Mouse (Mus musculus): ENCODE data around the gene 1700018B08Rik. TPM values are rescaled to one million over a fixed set of nuclear protein-coding genes. Genes with fewer than 3 reads are reported as not detected.
A peak's percentile ranks its signal among the peaks of the same experiment; 100 is the strongest.

The 1700018B08Rik gene
- total RNA-seq, 2 experiments from 2014 or later: not detected

DNA sequence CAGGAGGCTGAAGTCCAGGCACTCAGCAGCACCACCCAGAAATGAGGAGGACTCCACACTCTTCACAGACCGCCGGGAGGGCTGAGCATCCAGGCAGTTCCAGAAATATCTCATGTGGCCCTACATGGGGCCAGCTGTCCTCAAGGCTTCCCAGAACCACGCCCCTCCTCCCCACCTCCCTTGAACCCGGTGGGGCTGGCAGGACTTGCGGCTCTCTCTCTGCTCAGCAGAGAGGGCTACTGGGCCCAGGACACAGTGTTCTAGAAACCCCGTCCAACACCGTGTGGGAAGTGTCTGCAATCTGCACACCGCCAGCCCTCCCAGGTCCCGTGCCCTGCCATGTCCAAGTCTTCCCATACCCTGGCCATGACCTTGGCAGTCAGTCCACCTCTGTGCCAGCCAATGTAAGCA, 18.8 kb upstream of the 1700018B08Rik start:
- peak; percentile 95 for DNase-seq

GRCm38 (mm10) chr8:121561636-121562345, 17.7 kb upstream of the 1700018B08Rik start:
- peak; percentile 67 for DNase-seq

DNA sequence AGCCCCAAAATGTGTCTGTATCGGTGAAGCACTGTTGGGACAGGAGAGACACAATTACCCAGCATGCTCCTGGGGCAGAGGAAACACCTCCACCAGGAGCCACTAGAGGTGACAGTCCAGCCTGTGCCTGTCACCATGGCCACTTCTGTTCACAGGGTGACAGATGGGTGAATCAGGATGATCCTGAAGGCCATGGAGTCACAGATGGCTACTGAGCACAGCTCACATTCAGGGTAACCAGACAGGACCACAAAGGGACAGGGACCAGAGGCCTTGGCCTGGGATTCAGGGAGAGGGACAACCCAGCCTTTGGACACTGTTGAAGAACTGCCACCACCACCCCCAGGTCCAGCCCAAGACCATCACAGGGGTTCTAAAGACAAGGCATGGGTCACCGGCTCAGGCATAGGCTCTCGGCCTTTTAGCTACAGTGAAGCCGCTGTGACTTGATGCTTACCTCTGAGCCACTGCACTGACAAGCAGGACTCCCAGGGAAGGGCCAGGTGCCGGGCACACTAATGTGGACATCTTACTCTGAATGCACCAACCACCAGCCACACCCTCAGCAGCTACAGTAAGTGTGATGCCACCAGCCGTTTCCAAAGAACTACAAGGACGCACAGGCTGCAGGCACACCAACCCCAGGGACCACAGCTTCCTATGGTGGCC, 16.4 kb upstream of the 1700018B08Rik start:
- no peak for DNase-seq

DNA sequence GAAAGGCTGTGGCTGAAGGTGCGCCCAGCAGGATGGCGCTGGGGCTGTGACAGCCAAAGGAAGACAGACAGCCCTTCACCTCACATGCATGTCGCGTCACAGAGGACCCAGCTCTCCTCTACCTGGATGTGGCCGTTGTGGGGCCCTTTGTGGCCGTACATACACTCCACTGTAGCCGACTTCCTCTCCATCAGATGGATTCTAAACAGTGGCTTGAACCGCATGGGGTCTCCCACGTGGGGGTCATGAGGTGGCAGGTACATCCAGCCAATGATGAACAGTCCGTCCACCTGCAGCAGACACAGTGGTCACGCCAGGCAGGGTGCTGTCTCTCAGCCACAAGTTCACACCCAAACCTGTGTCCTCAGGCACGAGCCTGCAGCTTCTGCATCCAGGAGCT, 15.7 kb upstream of the 1700018B08Rik start:
- no peak for DNase-seq

- DNase-seq: no peak
These were observed 14.4 kb upstream of the 1700018B08Rik start for GRCm38 (mm10) chr8:121558538-121558937.

GRCm38 (mm10) chr8:121557746-121558145, 13.6 kb upstream of the 1700018B08Rik start:
- DNase-seq: no peak

DNA sequence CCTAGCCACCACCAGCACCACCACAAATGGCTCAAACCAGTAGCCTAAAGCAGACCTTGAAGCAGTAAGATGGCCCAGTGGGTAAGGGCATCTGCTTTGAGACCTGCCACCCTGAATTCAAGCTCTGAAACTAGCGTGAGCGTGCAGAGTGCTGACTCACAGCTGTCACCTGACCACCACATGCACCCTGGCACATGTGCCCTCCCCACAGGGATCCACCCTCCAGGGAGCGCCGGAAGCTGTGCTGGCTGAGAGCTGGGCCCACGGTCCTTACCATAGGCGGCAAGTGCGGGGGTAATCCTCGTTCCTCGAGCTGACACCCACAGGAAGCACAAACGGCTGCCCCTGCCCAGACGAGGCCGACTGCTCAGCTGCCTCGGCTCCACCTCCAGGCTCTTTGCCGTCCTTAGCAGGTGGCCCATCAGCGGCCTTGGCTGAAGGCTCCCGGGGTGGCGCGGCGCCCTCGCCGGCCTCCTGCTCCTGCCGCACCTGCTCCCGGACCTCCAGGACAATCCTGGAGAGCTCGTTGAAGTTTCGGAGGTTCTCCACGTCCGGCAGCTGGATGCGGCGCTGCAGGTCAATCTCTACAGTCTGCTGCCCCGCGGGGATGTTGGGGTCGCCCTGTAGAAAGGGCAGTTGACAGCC, 9.8 kb upstream of the 1700018B08Rik start:
- DNase-seq: peak; percentile 48

- DNase-seq: no peak
These were observed 8.4 kb upstream of the 1700018B08Rik start for GRCm38 (mm10) chr8:121552506-121552905.

GRCm38 (mm10) chr8:121551065-121551985, 7.2 kb upstream of the 1700018B08Rik start:
- peak; percentile 87 for DNase-seq

DNA sequence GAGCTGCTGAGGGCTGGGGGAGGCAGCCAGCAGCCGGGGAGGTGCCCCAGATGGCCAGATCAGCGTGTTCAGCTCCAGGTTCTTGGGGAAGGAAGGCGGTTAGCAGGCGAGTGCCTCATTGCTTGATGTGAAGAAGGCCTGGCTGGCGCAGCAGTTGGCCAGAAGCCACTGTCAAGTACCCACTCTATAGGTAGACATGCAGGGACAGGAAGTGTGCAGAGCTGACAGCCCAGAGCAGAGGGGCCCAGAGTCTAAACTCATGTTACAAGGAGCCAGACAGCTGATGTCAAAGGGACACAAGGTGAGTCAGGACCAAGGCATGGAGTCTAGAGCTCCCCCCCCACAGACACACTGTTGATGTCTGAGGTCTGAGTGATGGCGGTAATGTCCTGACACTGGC, 5.9 kb upstream of the 1700018B08Rik start:
- DNase-seq: no peak

DNA sequence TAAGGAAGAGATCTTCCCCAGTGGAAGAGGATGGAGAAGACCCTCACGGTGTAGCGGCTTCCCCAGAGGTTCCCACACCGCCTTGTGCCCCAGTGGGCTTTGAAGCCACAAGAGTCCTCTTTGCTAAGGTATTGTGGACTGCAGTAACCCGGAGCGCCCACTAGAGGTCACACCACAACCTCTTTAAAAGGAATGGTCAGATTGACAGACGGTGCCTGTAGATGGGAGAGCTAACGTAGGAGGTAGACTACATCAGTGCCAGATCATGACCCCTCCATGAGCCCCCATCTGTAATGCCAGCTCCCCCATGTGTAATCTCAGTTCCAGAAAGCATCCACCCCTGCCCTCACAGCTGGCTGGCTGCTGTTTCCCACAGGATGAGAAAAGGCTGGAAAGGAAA, 3.0 kb upstream of the 1700018B08Rik start:
- peak; percentile 61 for DNase-seq

DNA sequence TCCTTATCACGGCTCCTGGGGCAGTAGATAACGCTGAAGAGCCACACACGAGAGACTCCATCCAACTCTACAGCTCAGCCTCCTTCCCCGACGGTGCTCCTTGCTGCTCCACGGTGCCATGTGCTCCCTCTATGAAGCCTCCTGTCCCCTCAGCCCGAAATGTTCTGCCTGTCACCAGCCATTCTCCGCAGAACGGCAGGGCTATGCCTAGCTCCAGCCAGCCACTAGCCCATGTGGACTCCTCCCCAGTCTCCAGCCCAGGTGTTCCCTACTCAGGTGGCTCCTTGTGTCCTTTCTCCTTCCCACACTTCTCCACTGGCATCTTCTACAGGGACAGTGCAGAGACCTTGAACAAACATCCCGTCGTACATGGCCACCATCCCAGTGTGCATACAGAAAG, 816 bp upstream of the 1700018B08Rik start:
- no peak for DNase-seq

DNA sequence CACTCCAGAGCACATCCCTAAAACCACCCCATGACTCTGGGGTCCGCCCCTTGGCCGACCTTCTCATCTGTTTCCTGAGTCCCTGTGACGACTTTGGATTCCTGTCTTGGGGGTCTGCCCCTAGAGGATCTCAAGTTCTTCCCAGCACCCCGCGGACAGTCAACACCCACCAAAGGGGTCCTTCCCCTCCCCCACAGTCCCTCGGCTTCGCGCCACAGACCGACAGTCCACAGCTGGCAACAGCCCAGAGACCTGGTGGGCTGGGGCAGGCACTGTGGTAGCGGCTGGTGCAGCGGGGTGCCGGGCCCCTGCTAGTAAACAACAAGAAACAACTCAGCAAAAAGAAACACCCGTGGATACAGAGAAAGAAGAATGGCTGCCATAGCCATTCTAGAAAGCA, 1.2 kb downstream of the 1700018B08Rik start:
- DNase-seq: no peak

DNA sequence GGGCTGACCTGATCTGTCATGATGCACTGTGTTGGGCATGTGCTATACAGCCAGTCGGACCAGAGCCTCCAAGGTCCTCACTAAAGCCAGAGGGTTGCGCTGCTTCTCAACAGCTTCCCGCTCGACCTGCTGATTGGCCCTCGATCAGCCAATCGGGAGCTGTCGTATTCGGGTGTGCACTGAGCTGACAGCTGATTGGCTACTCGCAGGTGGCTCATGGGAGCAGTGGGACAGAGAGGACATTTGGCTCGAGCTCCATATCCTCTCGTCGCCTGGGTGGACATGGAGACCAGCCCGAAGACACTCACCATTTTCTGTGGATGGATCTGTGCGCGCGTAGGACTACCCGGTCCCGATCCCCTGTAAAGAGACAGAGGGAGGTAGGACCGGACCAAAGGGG, 2.3 kb downstream of the 1700018B08Rik start:
- DNase-seq: no peak

DNA sequence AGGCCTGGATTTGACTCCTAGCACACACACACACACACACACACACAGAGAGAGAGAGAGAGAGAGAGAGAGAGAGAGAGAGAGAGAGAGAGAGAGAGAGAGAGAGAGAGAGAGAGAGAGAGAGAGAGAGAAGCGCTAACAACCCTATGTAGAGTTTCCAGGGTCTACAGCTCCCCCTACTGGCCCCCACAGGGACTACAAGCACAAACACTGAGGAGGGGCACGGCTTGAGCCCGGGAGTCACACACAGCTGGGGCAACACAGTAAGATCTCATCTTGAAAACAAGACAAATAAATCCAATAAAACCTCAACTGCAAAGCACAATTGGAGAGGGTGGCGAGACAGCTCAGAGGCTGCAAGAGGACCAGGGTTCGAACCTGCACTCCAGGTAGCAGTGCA, 11.7 kb downstream of the 1700018B08Rik start:
- DNase-seq: no peak

- DNase-seq: no peak
These were observed 13.5 kb downstream of the 1700018B08Rik start for GRCm38 (mm10) chr8:121530639-121531038.

GRCm38 (mm10) chr8:121528790-121529189, 15.3 kb downstream of the 1700018B08Rik start:
- DNase-seq: no peak

DNA sequence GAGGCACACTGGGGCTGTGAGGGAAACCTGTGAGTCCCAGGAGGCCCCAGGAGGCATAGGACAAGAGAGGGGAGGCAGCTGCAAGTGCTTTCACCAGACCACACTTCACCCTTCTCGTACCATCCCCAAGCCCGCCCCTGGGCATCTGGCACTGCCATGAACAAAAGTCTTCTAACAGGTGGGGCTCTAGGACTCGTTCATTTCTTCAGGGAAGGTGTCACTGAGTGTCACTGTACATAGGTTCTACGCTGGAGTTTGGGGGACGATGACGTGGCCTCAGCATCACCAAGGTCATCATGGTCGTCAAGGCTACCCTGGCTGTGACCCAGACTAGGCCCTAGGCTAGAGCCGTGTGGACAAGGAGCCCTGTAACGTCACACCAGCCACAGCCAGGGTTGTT, 16.4 kb downstream of the 1700018B08Rik start:
- DNase-seq: no peak

GRCm38 (mm10) chr8:121526811-121527550, 17.1 kb downstream of the 1700018B08Rik start:
- DNase-seq: no peak

- no peak for DNase-seq
These were observed 18.9 kb downstream of the 1700018B08Rik start for GRCm38 (mm10) chr8:121525111-121525818.

GRCm38 (mm10) chr8:121513429-121513828, 30.7 kb downstream of the 1700018B08Rik start:
- peak; percentile 53 for DNase-seq
